23 mouse cellular contexts compared by ENCODE assay signal in genomic region chr14:103112606-103113363, GRCm38 (mm10). TPM values are rescaled to one million over a fixed set of nuclear protein-coding genes. Genes with fewer than 3 reads are reported as not detected.
DNase-seq lines count a peak whose midpoint lies in the region; ATAC-seq lines count a peak whose summit lies in the region.
"Had no signal": no experiment of that assay in that cellular context is flagged by ENCODE, and none has a peak within 500 bp of the region (broad histone marks: within the 10 kb centered on the region; RNA-seq: fewer than 3 reads in every experiment).

No protein-coding gene starts in this region.

- 0 out of 2 replicates have a peak, but pooled peaks have one; percentile 35 for ATAC-seq in forebrain, embryonic 15.5 days (replicated peaks)
- ATAC-seq: CD4-positive, CD25-positive, alpha-beta regulatory T cell, adult 4 months; midbrain, embryonic 16.5 days had no signal

- H3K4me2 ChIP-seq in forebrain, embryonic 15.5 days (replicated peaks) = no peak overlapping the region
- H3K4me2 ChIP-seq: embryonic facial prominence, embryonic 15.5 days; hindbrain, embryonic 13.5 days; neural tube, embryonic 13.5 days had no signal

- H3K4me1 ChIP-seq in forebrain, embryonic 15.5 days = no peaks in the 10 kb centered on the region
- H3K4me1 ChIP-seq in forebrain, embryonic 10.5 days = no peaks in the 10 kb centered on the region
- H3K4me1 ChIP-seq: embryonic facial prominence, embryonic 15.5 days; hindbrain, embryonic 13.5 days; neural tube, embryonic 13.5 days had no signal

- 84% methylated on average over 3 of the region's 3 CpGs for WGBS in forebrain, embryonic 15.5 days
- WGBS in forebrain, embryonic 10.5 days = 90% methylated on average over 3 of the region's 3 CpGs

- H3K36me3 ChIP-seq in forebrain, embryonic 15.5 days = peaks cover 48% of the 10 kb centered on the region
- peaks cover 45% of the 10 kb centered on the region for H3K36me3 ChIP-seq in forebrain, embryonic 10.5 days (replicated peaks)

- H3K27ac ChIP-seq in forebrain, embryonic 15.5 days (replicated peaks) = 0 out of 2 replicates have a peak overlapping the region, but pooled peaks have one; percentile 54
- no peak overlapping the region for H3K27ac ChIP-seq in forebrain, embryonic 10.5 days
- H3K27ac ChIP-seq: embryonic facial prominence, embryonic 15.5 days; heart, adult 2 months; hindbrain, embryonic 13.5 days; neural tube, embryonic 13.5 days had no signal

- H3K4me3 ChIP-seq in forebrain, embryonic 15.5 days = no peak overlapping the region
- H3K4me3 ChIP-seq in forebrain, embryonic 10.5 days = no peak overlapping the region
- H3K4me3 ChIP-seq: embryonic facial prominence, embryonic 15.5 days; heart, adult 2 months; hindbrain, embryonic 13.5 days; myocyte; neural tube, embryonic 13.5 days had no signal

- no peak for DNase-seq in forebrain, embryonic 10.5 days (ENCODE audit: extremely low spot score, low spot score)
- peak; percentile 41 to 67 for DNase-seq in kidney, adult 8-10 months
- DNase-seq in kidney, postnatal 4 days = no peak
- peak; percentile 58 for DNase-seq in brain, adult 2 months (ENCODE audit: low read depth, low spot score)
- DNase-seq in kidney, postnatal 36 days = peak; percentile 46 to 56
- DNase-seq in yolk sac, embryonic 10.5 days (ENCODE audit: low spot score) = no peak
- DNase-seq: adrenal gland, postnatal 25 days; cerebellum, adult 11 months; cerebellum, adult 9-11 months; gastrocnemius, postnatal 25 days; heart, adult 2 months; lung, postnatal 4 days; retina, postnatal 1 day; right cerebral cortex, postnatal 25 days; thymus, adult 18-20 months; thymus, postnatal 36 days had no signal

- H3K9ac ChIP-seq in forebrain, embryonic 15.5 days (replicated peaks) = no peak overlapping the region
- H3K9ac ChIP-seq: embryonic facial prominence, embryonic 15.5 days; hindbrain, embryonic 13.5 days; neural tube, embryonic 13.5 days had no signal

- no peaks in the 10 kb centered on the region for H3K27me3 ChIP-seq in forebrain, embryonic 15.5 days
- H3K27me3 ChIP-seq in forebrain, embryonic 10.5 days (ENCODE audit: poor library complexity, severe bottlenecking) = no peaks in the 10 kb centered on the region
- H3K27me3 ChIP-seq: embryonic facial prominence, embryonic 15.5 days; hindbrain, embryonic 13.5 days; neural tube, embryonic 13.5 days had no signal

- no peaks in the 10 kb centered on the region for H3K9me3 ChIP-seq in forebrain, embryonic 15.5 days
- H3K9me3 ChIP-seq in forebrain, embryonic 10.5 days = no peaks in the 10 kb centered on the region
- H3K9me3 ChIP-seq: embryonic facial prominence, embryonic 15.5 days; hindbrain, embryonic 13.5 days; neural tube, embryonic 13.5 days had no signal

RNA-seq across cellular contexts. Expression of gene Fbxl3, which starts 13.4 kb away (rescaled TPM):
- polyA plus RNA-seq in forebrain, embryonic 15.5 days (2015; fragmentation: Nextera tagmentation; extraction: Ambion mirVana) = 25.2 and 30.3 TPM in 2 replicates
- 13.8 TPM in 2 replicates for polyA plus RNA-seq in forebrain, embryonic 10.5 days (2016; fragmentation: Nextera tagmentation; extraction: Ambion mirVana)

RNA-seq across cellular contexts. Expression of gene Cln5, which starts 42.8 kb away (rescaled TPM):
- polyA plus RNA-seq in forebrain, embryonic 15.5 days (2015; fragmentation: Nextera tagmentation; extraction: Ambion mirVana) = 9.0 and 9.8 TPM in 2 replicates
- polyA plus RNA-seq in forebrain, embryonic 10.5 days (2016; fragmentation: Nextera tagmentation; extraction: Ambion mirVana) = 26.2 and 26.5 TPM in 2 replicates

Comparison
In these comparisons a context has a peak if more than half of its experiments do, and no peak if none do; other contexts are left out.
1. DNase-seq: peak in kidney, adult 8-10 months (2 of 2), brain, adult 2 months (single experiment) and kidney, postnatal 36 days (2 of 2); none in forebrain, embryonic 10.5 days (single experiment), kidney, postnatal 4 days (0 of 2) and yolk sac, embryonic 10.5 days (single experiment).